Mouse (Mus musculus): ENCODE data around the gene Galnt13. TPM values are rescaled to one million over a fixed set of nuclear protein-coding genes. Genes with fewer than 3 reads are reported as not detected.
A peak's percentile ranks its signal among the peaks of the same experiment; 100 is the strongest.
"Not testable (repeated sequence)": the region's sequence is repeated elsewhere in the genome, so short reads cannot be mapped to it uniquely, and the experiment has no call there.

Galnt13 gene
- total RNA-seq, 2 experiments from 2014 or later: 30.3 to 32.8 TPM

- intact Hi-C loops (cut with DNase I): no loop called here
- no peak for DNase-seq (ENCODE audit: extremely low spot score in 1 of 2, low spot score in 2 of 2)
These were observed 405.1 kb downstream of the Galnt13 start for GRCm38 (mm10) chr2:54841245-54841644.

GRCm38 (mm10) chr2:54906282-54907060, 470.4 kb downstream of the Galnt13 start:
- intact Hi-C loops (cut with DNase I): no loop called here
- DNase-seq (ENCODE audit: extremely low spot score in 1 of 2, low spot score in 2 of 2): no peak

GRCm38 (mm10) chr2:54915088-54915670, 479.1 kb downstream of the Galnt13 start:
- intact Hi-C loops (cut with DNase I): no loop called here
- no peak for DNase-seq (ENCODE audit: extremely low spot score in 1 of 2, low spot score in 2 of 2)

- intact Hi-C loops (cut with DNase I): no loop called here
- no peak for DNase-seq (ENCODE audit: extremely low spot score in 1 of 2, low spot score in 2 of 2)
These were observed 500.3 kb downstream of the Galnt13 start for GRCm38 (mm10) chr2:54936369-54936768.

- intact Hi-C loops (cut with DNase I): no loop called here
- no peak for DNase-seq (ENCODE audit: extremely low spot score in 1 of 2, low spot score in 2 of 2)
These were observed 501.2 kb downstream of the Galnt13 start for GRCm38 (mm10) chr2:54937306-54937705.

GRCm38 (mm10) chr2:54938075-54938474, 502.0 kb downstream of the Galnt13 start:
- intact Hi-C loops (cut with DNase I): no loop called here
- DNase-seq (ENCODE audit: extremely low spot score in 1 of 2, low spot score in 2 of 2): no peak

- intact Hi-C loops (cut with DNase I): no loop called here
- DNase-seq (ENCODE audit: extremely low spot score in 1 of 2, low spot score in 2 of 2): no peak
These were observed 507.3 kb downstream of the Galnt13 start for GRCm38 (mm10) chr2:54943386-54943785.

GRCm38 (mm10) chr2:54983839-54984238, 547.7 kb downstream of the Galnt13 start:
- intact Hi-C loops (cut with DNase I): no loop called here
- DNase-seq (ENCODE audit: extremely low spot score in 1 of 2, low spot score in 2 of 2): no peak

GRCm38 (mm10) chr2:55022539-55022938, 586.4 kb downstream of the Galnt13 start:
- DNase-seq (ENCODE audit: extremely low spot score in 1 of 2, low spot score in 2 of 2); intact Hi-C loops (cut with DNase I): not testable (repeated sequence)

GRCm38 (mm10) chr2:55034610-55035009, 598.5 kb downstream of the Galnt13 start:
- no peak for DNase-seq (ENCODE audit: extremely low spot score in 1 of 2, low spot score in 2 of 2)
- intact Hi-C loops (cut with DNase I): no loop called here

- no peak for DNase-seq (ENCODE audit: extremely low spot score in 1 of 2, low spot score in 2 of 2)
- intact Hi-C loops (cut with DNase I): no loop called here
These were observed 629.6 kb downstream of the Galnt13 start for GRCm38 (mm10) chr2:55065469-55066315.

- intact Hi-C loops (cut with DNase I): loop anchor here (5.0 kb wide), 2 partner anchors 837 to 942 kb away; no protein-coding TSS in a partner anchor
- DNase-seq (ENCODE audit: extremely low spot score in 1 of 2, low spot score in 2 of 2): no peak
These were observed 649.5 kb downstream of the Galnt13 start for GRCm38 (mm10) chr2:55085580-55085979.

GRCm38 (mm10) chr2:55088034-55088433, 651.9 kb downstream of the Galnt13 start:
- intact Hi-C loops (cut with DNase I): loop anchor here (5.0 kb wide), 2 partner anchors 834 to 939 kb away; no protein-coding TSS in a partner anchor
- DNase-seq (ENCODE audit: extremely low spot score in 1 of 2, low spot score in 2 of 2): no peak

- DNase-seq (ENCODE audit: extremely low spot score in 1 of 2, low spot score in 2 of 2): peak; percentile 18 to 30
- intact Hi-C loops (cut with DNase I): loop anchor here (10.0 kb wide), 1 partner anchor 344 kb away; the partner anchor contains the start of gene Kcnj3
These were observed 654.2 kb downstream of the Galnt13 start for GRCm38 (mm10) chr2:55090332-55090731.

GRCm38 (mm10) chr2:55091495-55091894, 655.4 kb downstream of the Galnt13 start:
- DNase-seq (ENCODE audit: extremely low spot score in 1 of 2, low spot score in 2 of 2): no peak
- intact Hi-C loops (cut with DNase I): loop anchor here (10.0 kb wide), 1 partner anchor 343 kb away; the partner anchor contains the start of gene Kcnj3

- intact Hi-C loops (cut with DNase I): loop anchor here (10.0 kb wide), 1 partner anchor 336 kb away; the partner anchor contains the start of gene Kcnj3
- no peak for DNase-seq (ENCODE audit: extremely low spot score in 1 of 2, low spot score in 2 of 2)
These were observed 663.0 kb downstream of the Galnt13 start for GRCm38 (mm10) chr2:55099100-55099499.

GRCm38 (mm10) chr2:55101279-55101678, 665.2 kb downstream of the Galnt13 start:
- peak in 1 of 2 experiments; percentile 31 for DNase-seq (ENCODE audit: extremely low spot score in 1 of 2, low spot score in 2 of 2)
- intact Hi-C loops (cut with DNase I): no loop called here

GRCm38 (mm10) chr2:55103521-55103920, 667.4 kb downstream of the Galnt13 start:
- DNase-seq (ENCODE audit: extremely low spot score in 1 of 2, low spot score in 2 of 2): no peak
- intact Hi-C loops (cut with DNase I): no loop called here

GRCm38 (mm10) chr2:55107828-55108227, 671.7 kb downstream of the Galnt13 start:
- intact Hi-C loops (cut with DNase I): no loop called here
- no peak for DNase-seq (ENCODE audit: extremely low spot score in 1 of 2, low spot score in 2 of 2)
